Mouse (Mus musculus) limb, embryonic 11.5 days (tissue): ENCODE data around the gene Ifitm1. TPM values are rescaled to one million over a fixed set of nuclear protein-coding genes. Genes with fewer than 3 reads are reported as not detected.
"Not testable (repeated sequence)": the region's sequence is repeated elsewhere in the genome, so short reads cannot be mapped to it uniquely, and the experiment has no call there.

Experiments
- ATAC-seq: fragments of 200-750 bp; cut with Nextera tagmentation; 2 replicates; pipeline ENCODE4 v1.8.0; 2017; ENCODE audit warnings: low read depth; ENCODE audit not compliant: insufficient number of reproducible peaks, low FRiP score, low TSS enrichment
- DNase-seq: peaks from one replicate; pipeline ENCODE4 v3.0.0-alpha.2; 2015; ENCODE audit warnings: low spot score
- H3K27ac ChIP-seq: fragments of 300-500 bp; sonication (generic); replicated peaks from 2 replicates; pipeline ENCODE4 v1.5.1; 2014; ENCODE audit warnings: low read depth, mild to moderate bottlenecking, low read length
- H3K27me3 ChIP-seq: fragments of 300-500 bp; sonication (generic); 2 replicates; pipeline ENCODE4 v1.6.1; 2014; ENCODE audit warnings: mild to moderate bottlenecking, low read length, mixed read lengths; ENCODE audit not compliant: control insufficient read depth, insufficient read depth
- H3K36me3 ChIP-seq: fragments of 300-500 bp; sonication (generic); 2 replicates; pipeline ENCODE4 v1.6.1; 2014; ENCODE audit warnings: mild to moderate bottlenecking, low read length, moderate library complexity, mixed read lengths; ENCODE audit not compliant: control insufficient read depth, insufficient read depth
- H3K4me1 ChIP-seq: fragments of 300-500 bp; sonication (generic); 2 replicates; pipeline ENCODE4 v1.6.1; 2014; ENCODE audit warnings: low read length, mixed read lengths; ENCODE audit not compliant: control insufficient read depth, insufficient read depth
- H3K4me2 ChIP-seq: fragments of 300-500 bp; sonication (generic); 2 replicates; pipeline ENCODE4 v1.6.1; 2014; ENCODE audit warnings: low read depth, mild to moderate bottlenecking, moderate library complexity; ENCODE audit not compliant: severe bottlenecking
- H3K4me3 ChIP-seq: fragments of 300-500 bp; sonication (generic); 2 replicates; pipeline ENCODE4 v1.5.1; 2014; ENCODE audit warnings: low read depth, low read length
- H3K9ac ChIP-seq: fragments of 300-500 bp; sonication (generic); 2 replicates; pipeline ENCODE4 v1.6.1; 2014; ENCODE audit warnings: mild to moderate bottlenecking, low read length
- H3K9me3 ChIP-seq: fragments of 300-500 bp; sonication (generic); 2 replicates; pipeline ENCODE4 v1.6.1; 2016; ENCODE audit warnings: low read length; ENCODE audit not compliant: control insufficient read depth
- WGBS: fragments of 180-500 bp; shearing (Covaris S2); extraction: QIAGEN DNeasy Blood & Tissue Kit; methylation state at CpG from one replicate; pipeline ENCODE4 v1.1.7; 2014; 5-methylcytosine and 5-hydroxymethylcytosine counted together
- polyA plus RNA-seq: library from polyadenylated mRNA; unstranded; fragments of >200 nt; fragmentation: Nextera tagmentation; extraction: Ambion mirVana; gene quantifications from 2 replicates; pipeline ENCODE4 v1.2.1, GENCODE M21; 2014

Gene Ifitm1
- polyA plus RNA-seq, 1 experiment from 2014 or later, result 68.3 TPM

GRCm38 (mm10) chr7:140961416-140961815 lies 5.6 kb upstream of the Ifitm1 start:
- WGBS, result 66% methylated on average over 2 of the region's 2 CpGs
- DNase-seq, result no peak

GRCm38 (mm10) chr7:140962733-140963132 lies 4.3 kb upstream of the Ifitm1 start:
- WGBS, result 49% methylated on average over 2 of the region's 2 CpGs
- Histone ChIP-seq H3K4me2 (no peak overlapping the region), H3K36me3 (no peaks in the 10 kb centered on the region), H3K27ac (no peak overlapping the region), H3K9me3 (no peaks in the 10 kb centered on the region), H3K4me1 (peaks cover 9% of the 10 kb centered on the region), H3K4me3 (no peak overlapping the region), H3K27me3 (no peaks in the 10 kb centered on the region), H3K9ac (no peak overlapping the region)
- no peak for ATAC-seq
- no peak for DNase-seq

More at GRCm38 (mm10) chr7:140961416-140961815, 5.6 kb upstream of the Ifitm1 start:
- Histone ChIP-seq H3K4me2 (no peak overlapping the region), H3K9ac (no peak overlapping the region), H3K4me3 (no peak overlapping the region), H3K27ac (no peak overlapping the region), H3K9me3 (no peaks in the 10 kb centered on the region), H3K27me3 (no peaks in the 10 kb centered on the region), H3K36me3 (no peaks in the 10 kb centered on the region), H3K4me1 (peaks cover 10% of the 10 kb centered on the region; the same call in 1 of the 2 replicates)
- ATAC-seq, result no peak

DNA sequence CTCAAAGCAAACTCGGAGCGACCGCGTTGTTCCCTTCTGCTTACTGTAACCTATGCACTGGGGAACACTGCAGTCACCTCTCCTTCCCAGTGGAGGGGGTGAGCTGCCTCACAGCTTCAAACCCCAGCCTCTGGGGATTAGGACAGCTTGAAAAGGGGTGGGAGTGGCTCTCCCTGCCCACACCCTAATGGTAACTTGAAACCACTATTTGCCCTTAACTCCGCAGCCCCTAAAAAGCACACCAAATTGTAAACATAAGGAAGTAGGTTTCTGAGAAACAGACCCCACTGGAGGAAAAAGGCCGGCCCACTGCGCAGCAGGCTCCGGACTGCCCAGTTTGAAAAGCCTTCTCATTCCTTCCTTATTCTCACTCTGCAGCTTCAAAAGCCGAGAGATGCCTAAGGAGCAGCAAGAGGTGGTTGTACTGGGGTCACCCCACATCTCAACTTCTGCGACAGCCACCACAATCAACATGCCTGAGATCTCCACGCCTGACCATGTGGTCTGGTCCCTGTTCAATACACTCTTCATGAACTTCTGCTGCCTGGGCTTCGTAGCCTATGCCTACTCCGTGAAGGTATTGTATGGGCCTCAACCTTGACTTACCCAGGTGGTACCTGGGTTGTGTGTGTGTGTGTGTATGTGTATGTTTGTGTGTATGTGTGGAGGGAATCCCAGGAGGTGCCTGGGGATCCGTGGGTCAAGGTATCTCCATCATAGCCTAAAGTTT lies 1.0 kb downstream of the Ifitm1 start:
- Histone ChIP-seq H3K4me1 (peaks cover 16% of the 10 kb centered on the region), H3K27ac (peak overlapping the region; percentile 69), H3K4me2 (peak overlapping the region; percentile 44), H3K36me3 (no peaks in the 10 kb centered on the region), H3K9me3 (no peaks in the 10 kb centered on the region), H3K4me3 (no peak overlapping the region), H3K9ac (peak overlapping the region; percentile 30; the same call in 1 of the 2 replicates), H3K27me3 (no peaks in the 10 kb centered on the region)
- 3% methylated on average over 14 of the region's 14 CpGs for WGBS
- DNase-seq, result peak; percentile 70
- ATAC-seq, result peak; percentile 66

- WGBS, result 22% methylated on average over 3 of the region's 3 CpGs
- H3K27me3 ChIP-seq, H3K9ac ChIP-seq, H3K4me3 ChIP-seq, H3K9me3 ChIP-seq, H3K36me3 ChIP-seq, H3K4me2 ChIP-seq, ATAC-seq, DNase-seq, H3K27ac ChIP-seq: not testable (repeated sequence)
- peaks cover 19% of the 10 kb centered on the region for H3K4me1 ChIP-seq
Measured at GRCm38 (mm10) chr7:140968710-140969109, 1.7 kb downstream of the Ifitm1 start.

- no peak for DNase-seq
- no peak overlapping the region for H3K9ac ChIP-seq
- no peak overlapping the region for H3K4me3 ChIP-seq
- H3K27ac ChIP-seq, result no peak overlapping the region
- H3K27me3 ChIP-seq, result no peaks in the 10 kb centered on the region
- H3K4me2 ChIP-seq, result no peak overlapping the region
- peaks cover 22% of the 10 kb centered on the region for H3K4me1 ChIP-seq
- WGBS, result 32% methylated on average over 7 of the region's 7 CpGs
- H3K36me3 ChIP-seq, result no peaks in the 10 kb centered on the region
- ATAC-seq, result no peak
- H3K9me3 ChIP-seq, result no peaks in the 10 kb centered on the region
Measured at GRCm38 (mm10) chr7:140970931-140971330, 3.9 kb downstream of the Ifitm1 start.

- peaks cover 22% of the 10 kb centered on the region for H3K4me1 ChIP-seq
Measured at GRCm38 (mm10) chr7:140971479-140972171, 4.6 kb downstream of the Ifitm1 start.

DNA sequence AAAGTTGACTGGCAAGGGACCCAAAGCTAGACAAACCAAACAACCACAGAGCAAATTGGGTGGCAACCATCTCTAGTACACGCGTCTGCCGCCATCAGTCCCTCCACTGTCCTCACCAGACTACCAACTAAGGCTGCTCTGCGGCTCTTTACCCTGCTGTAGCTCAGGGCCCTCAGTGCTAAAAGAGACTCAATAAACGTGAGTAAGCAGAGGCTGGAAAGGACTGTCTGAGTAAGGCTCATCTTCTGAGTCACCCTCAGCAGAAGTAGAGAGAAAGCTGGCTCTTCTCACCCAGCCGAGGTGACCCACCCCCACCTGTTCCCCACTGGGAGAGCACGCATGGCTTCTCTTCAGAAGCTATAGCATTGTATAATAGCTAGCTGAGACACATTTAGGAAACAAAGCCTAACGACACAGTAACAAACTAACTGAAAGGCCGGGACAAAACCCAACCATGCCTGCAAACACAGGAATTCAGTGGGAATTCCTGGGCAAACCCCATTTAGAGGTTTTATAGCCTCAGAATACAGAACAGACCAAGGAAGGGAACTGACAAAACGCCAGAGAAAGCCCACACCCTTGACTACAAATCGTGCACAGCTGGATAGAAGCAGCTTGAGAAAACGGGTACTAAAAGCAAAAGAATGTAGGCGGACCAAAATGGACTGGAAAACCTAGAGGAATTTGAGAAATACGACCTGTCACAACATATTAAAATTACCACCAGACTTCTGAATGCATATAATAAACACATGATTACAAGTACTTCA lies 6.6 kb downstream of the Ifitm1 start:
- H3K36me3 ChIP-seq, result no peaks in the 10 kb centered on the region
- H3K9ac ChIP-seq, result no peak overlapping the region
- peaks cover 17% of the 10 kb centered on the region; the same call in 1 of the 2 replicates for H3K4me1 ChIP-seq
- no peaks in the 10 kb centered on the region for H3K9me3 ChIP-seq
- no peak overlapping the region for H3K4me3 ChIP-seq
- H3K4me2 ChIP-seq, result no peak overlapping the region
- H3K27me3 ChIP-seq, result no peaks in the 10 kb centered on the region
- H3K27ac ChIP-seq, result peak overlapping the region; percentile 54; the same call in 1 of the 2 replicates
- DNase-seq, result no peak
- 29% methylated on average over 14 of the region's 14 CpGs for WGBS
- ATAC-seq, result no peak

More at GRCm38 (mm10) chr7:140971479-140972171, 4.6 kb downstream of the Ifitm1 start:
- DNase-seq, result no peak
- ATAC-seq, result no peak
- WGBS, result 83% methylated on average over 8 of the region's 8 CpGs
- no peaks in the 10 kb centered on the region for H3K36me3 ChIP-seq
- no peak overlapping the region for H3K4me3 ChIP-seq
- H3K27ac ChIP-seq, result no peak overlapping the region
- no peak overlapping the region for H3K4me2 ChIP-seq
- no peak overlapping the region for H3K9ac ChIP-seq
- H3K9me3 ChIP-seq, result no peaks in the 10 kb centered on the region
- H3K27me3 ChIP-seq, result no peaks in the 10 kb centered on the region

GRCm38 (mm10) chr7:140974940-140975339 lies 7.9 kb downstream of the Ifitm1 start:
- 24% methylated on average over 9 of the region's 9 CpGs for WGBS
- ATAC-seq, result no peak
- no peaks in the 10 kb centered on the region for H3K27me3 ChIP-seq
- no peak overlapping the region for H3K4me2 ChIP-seq
- peaks cover 11% of the 10 kb centered on the region; the same call in 1 of the 2 replicates for H3K4me1 ChIP-seq
- no peak overlapping the region for H3K4me3 ChIP-seq
- H3K27ac ChIP-seq, result no peak overlapping the region
- DNase-seq, result no peak
- no peaks in the 10 kb centered on the region for H3K36me3 ChIP-seq
- H3K9me3 ChIP-seq, result no peaks in the 10 kb centered on the region
- H3K9ac ChIP-seq, result no peak overlapping the region
